Mouse (Mus musculus): Measurements from ENCODE around the gene Plcb4. TPM values are rescaled to one million over a fixed set of nuclear protein-coding genes. Genes with fewer than 3 reads are reported as not detected.

The Plcb4 gene
- polyA plus RNA-seq, 1 experiment: 20.3 TPM

DNA sequence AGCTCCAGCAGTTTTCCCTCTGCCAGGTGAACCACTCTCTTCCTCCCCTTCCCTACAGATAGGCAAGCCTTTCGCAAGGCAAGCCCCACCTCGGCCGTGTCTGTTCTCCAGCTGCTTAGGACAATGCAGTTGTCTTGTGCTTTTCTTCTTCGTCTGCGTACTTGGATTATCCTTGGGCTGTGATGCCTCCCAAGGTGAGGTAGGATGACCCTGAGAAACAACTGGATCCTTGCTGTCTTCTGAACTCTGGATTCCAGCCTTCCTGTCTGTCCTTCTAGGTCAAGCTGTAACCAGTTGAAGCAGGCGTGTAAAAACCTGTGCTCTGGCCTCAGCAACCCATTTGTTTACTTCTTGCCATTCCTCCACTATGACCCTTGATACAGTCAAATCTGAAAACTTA is 122.6 kb downstream of the Plcb4 start:
- DNase-seq: no peak
- WGBS: 60% methylated on average over 6 of the region's 6 CpGs
- TF ChIP-seq CTCF (IDR thresholded peaks at IDR 0.05; ENCODE audit: insufficient read depth, low read length) (no peak), POLR2A (IDR thresholded peaks at IDR 0.05; ENCODE audit: borderline replicate concordance, extremely low read depth, low read depth, low read length) (no peak)
- no peak overlapping the region for H3K4me3 ChIP-seq (replicated peaks; ENCODE audit: extremely low read depth, low read depth, low read length)
- H3K4me1 ChIP-seq (ENCODE audit: control insufficient read depth, insufficient read depth, low read length): peaks cover 6% of the 10 kb centered on the region

DNA sequence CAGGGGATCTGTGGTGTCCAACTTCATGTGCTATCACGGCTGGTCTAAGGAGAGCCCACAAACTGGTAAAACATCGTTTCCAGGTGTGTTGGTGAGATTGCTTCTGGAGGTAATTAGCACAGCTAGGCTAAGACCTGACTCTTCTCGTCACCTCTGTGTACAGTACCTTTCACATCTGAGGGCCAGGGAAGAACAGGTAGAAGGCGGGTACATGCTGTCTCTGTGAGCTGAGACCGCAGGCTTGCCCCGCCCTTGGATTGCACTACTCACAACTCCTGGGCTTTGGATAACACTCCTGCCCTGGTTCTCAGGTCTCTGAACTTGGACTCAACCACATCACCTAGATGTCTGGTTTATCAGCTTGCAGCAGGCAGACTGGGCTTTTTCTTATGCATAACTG is 128.6 kb downstream of the Plcb4 start:
- 94% methylated on average over 6 of the region's 6 CpGs for WGBS
- H3K4me1 ChIP-seq (ENCODE audit: control insufficient read depth, insufficient read depth, low read length): peaks cover 2% of the 10 kb centered on the region
- DNase-seq: no peak
- no peak overlapping the region for H3K4me3 ChIP-seq (replicated peaks; ENCODE audit: extremely low read depth, low read depth, low read length)
- TF ChIP-seq CTCF (IDR thresholded peaks at IDR 0.05; ENCODE audit: insufficient read depth, low read length) (no peak), POLR2A (IDR thresholded peaks at IDR 0.05; ENCODE audit: borderline replicate concordance, extremely low read depth, low read depth, low read length) (no peak)

DNA sequence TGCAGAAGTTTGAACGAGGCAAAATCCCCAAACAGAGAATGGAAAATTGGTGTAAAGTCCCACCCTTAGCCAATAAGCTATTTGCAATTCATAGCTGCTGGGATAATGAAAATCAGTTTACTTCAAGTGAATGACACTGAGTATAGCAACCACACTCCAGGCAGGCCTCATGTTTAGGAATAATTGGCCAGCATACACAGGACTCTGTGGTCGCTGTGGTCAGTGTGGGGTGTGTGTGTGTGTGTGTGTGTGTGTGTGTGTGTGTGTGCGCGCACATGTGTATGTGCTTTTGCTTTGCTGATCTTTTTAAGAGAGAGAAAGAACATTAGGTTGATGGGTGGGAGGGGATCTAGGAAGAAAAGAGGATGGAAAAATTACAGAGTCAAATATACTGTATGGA is 134.1 kb downstream of the Plcb4 start:
- no peak for TF ChIP-seq POLR2A (IDR thresholded peaks at IDR 0.05; ENCODE audit: borderline replicate concordance, extremely low read depth, low read depth, low read length)
- TF ChIP-seq CTCF (IDR thresholded peaks at IDR 0.05; ENCODE audit: insufficient read depth, low read length): no peak
- Histone ChIP-seq H3K4me1 (ENCODE audit: control insufficient read depth, insufficient read depth, low read length) (peaks cover 5% of the 10 kb centered on the region; the same call in 1 of the 2 replicates), H3K4me3 (replicated peaks; ENCODE audit: extremely low read depth, low read depth, low read length) (no peak overlapping the region)
- WGBS: 95% methylated on average over 4 of the region's 4 CpGs
- DNase-seq: no peak

DNA sequence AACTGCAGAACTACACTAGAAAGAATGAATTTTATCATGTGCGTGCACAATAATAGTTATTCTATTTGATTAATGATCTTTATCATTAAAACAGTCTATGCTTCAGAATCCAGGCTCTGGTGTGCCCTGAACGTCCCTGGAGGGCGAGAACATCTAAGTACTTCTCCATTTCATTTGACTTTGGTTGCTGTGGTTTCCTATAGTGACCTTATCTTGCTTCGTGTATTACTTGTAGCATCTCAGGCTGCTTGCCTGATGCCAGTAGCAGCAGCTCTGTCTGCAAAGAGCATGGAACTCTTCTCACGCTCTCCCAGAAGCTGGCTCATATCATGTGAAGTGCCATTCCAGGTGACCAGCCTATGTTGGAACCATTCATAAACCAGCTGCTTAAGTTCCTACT is 137.9 kb downstream of the Plcb4 start:
- Histone ChIP-seq H3K4me1 (ENCODE audit: control insufficient read depth, insufficient read depth, low read length) (peaks cover 5% of the 10 kb centered on the region; the same call in 1 of the 2 replicates), H3K4me3 (replicated peaks; ENCODE audit: extremely low read depth, low read depth, low read length) (no peak overlapping the region)
- TF ChIP-seq POLR2A (IDR thresholded peaks at IDR 0.05; ENCODE audit: borderline replicate concordance, extremely low read depth, low read depth, low read length) (no peak), CTCF (IDR thresholded peaks at IDR 0.05; ENCODE audit: insufficient read depth, low read length) (no peak)
- WGBS: 76% methylated on average over 5 of the region's 5 CpGs
- DNase-seq: no peak

DNA sequence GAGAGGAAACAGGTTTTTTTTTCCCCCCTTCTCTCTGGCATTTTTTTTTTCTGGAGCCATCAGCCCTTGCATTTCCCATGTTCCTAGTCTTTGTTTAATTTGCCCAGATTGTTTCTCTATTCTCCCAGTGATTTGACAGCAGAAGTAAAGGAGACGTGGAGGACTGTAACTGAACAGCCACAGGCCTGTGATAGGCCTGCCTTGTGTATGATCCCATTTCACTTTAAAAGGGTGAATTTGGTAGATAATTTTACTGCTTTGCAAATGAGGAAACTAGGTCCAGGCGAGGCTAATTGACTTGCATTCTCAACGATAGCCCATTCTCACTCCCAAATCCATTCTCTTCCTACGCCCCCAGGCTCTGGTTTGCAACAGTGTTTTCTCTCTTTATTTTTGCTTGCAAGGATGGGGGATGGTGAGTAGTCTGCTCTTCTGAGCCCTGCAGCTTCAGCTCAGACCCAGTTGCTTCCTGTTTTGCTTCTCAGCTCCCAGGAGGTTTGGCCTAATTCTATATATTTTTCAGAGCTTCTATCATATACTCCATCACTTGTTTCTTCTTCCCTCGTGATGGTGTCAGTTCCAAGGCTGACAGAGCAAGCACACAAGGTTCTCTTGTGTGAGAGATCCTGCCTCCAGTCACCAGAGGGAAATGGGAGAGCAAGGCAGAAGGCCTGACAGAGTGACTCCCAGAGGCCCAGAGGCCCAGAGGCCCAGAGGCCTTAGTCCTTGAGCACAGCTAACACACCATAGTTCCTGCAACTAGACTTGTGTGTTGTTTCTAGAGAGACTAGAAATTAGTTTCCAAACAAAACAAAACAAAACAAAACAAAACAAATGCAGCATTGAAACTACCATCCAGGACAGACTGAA is 139.1 kb downstream of the Plcb4 start:
- no peak for TF ChIP-seq POLR2A (IDR thresholded peaks at IDR 0.05; ENCODE audit: borderline replicate concordance, extremely low read depth, low read depth, low read length)
- Histone ChIP-seq H3K4me3 (replicated peaks; ENCODE audit: extremely low read depth, low read depth, low read length) (no peak overlapping the region), H3K4me1 (ENCODE audit: control insufficient read depth, insufficient read depth, low read length) (peaks cover 5% of the 10 kb centered on the region; the same call in 1 of the 2 replicates)
- 49% methylated on average over 5 of the region's 5 CpGs for WGBS
- DNase-seq: no peak

DNA sequence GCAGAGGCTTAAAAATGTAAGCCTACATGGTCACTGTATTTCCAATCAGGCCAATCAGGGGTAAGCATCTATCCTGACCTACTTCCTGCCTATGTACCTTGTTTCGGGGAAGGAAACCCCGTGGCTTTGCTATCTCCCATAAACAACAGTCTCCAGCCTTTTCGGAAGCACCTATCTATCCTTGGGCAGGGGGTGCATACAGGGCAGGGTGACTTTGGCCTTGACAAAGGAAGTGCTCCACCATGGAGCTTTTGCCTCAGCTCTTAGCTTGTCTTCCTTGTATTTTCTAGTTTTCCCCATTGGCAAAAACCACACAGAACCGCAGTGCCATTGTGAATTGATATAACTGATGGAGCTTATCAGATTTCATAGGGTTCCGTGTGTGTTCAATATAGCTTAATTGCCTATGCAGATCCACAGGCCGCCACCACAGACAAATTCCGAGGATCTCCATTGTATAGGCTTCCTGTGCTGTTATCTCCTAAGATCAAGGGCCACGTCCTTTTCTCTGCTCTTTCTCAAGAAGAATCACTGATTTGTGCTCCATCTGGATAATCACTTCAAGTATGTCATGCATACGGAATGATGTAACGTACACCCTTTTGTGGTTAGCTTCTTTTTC is 140.4 kb downstream of the Plcb4 start:
- DNase-seq: no peak
- 72% methylated on average over 10 of the region's 10 CpGs for WGBS
- TF ChIP-seq CTCF (IDR thresholded peaks at IDR 0.05; ENCODE audit: insufficient read depth, low read length) (no peak), POLR2A (IDR thresholded peaks at IDR 0.05; ENCODE audit: borderline replicate concordance, extremely low read depth, low read depth, low read length) (no peak)
- Histone ChIP-seq H3K4me3 (replicated peaks; ENCODE audit: extremely low read depth, low read depth, low read length) (no peak overlapping the region), H3K4me1 (ENCODE audit: control insufficient read depth, insufficient read depth, low read length) (peaks cover 5% of the 10 kb centered on the region; the same call in 1 of the 2 replicates)

DNA sequence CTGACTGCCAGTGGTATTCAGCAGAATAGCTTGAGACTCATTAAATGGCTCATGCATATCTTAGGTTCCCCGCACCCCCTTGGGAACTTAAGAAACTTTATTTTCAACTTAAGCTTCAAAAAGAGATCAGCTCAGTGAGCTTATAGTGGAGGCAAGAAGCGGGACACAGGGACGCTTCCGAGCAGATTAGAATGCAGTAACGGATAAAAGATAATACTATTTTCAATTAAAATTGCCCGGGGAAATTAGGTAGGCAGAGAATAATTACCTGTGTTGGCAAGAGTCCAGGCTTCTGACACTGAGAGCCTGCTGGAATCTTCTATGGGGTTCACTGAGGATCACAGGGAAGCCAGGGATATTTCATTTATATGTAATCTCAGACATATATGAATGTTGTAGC is 141.6 kb downstream of the Plcb4 start:
- no peak for DNase-seq
- 88% methylated on average over 6 of the region's 6 CpGs for WGBS
- Histone ChIP-seq H3K4me1 (ENCODE audit: control insufficient read depth, insufficient read depth, low read length) (peaks cover 5% of the 10 kb centered on the region; the same call in 1 of the 2 replicates), H3K4me3 (replicated peaks; ENCODE audit: extremely low read depth, low read depth, low read length) (no peak overlapping the region)
- TF ChIP-seq POLR2A (IDR thresholded peaks at IDR 0.05; ENCODE audit: borderline replicate concordance, extremely low read depth, low read depth, low read length): no peak
- no peak for TF ChIP-seq CTCF (IDR thresholded peaks at IDR 0.05; ENCODE audit: insufficient read depth, low read length)

DNA sequence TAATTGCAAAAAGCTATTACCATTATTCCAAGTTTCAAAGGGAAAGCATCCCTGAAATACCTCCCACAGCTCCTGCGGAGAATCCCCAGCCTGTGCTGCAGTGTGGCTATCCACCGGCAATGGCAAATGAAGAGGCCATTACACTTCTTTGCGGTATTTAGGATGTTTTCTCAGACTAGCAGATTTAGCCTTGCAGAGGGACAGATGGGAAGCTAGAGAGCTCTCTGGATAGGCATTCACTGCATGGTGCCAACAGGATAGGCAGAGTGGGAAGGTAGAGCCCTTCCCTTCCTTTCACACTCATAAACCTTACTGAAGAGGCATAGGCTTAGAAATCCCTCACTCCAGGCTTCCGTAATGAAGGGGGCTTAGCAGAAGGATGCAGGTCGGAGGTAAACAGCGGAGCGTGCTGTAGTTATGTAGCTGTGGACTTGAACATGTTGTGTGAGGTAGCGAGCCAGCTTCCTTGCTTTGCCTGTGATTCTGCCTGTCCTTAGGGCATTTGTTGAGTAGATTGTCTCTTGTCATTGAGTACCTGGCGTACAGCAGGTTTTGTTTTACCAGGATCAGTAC is 144.2 kb downstream of the Plcb4 start:
- TF ChIP-seq POLR2A (IDR thresholded peaks at IDR 0.05; ENCODE audit: borderline replicate concordance, extremely low read depth, low read depth, low read length): no peak
- no peak for TF ChIP-seq CTCF (IDR thresholded peaks at IDR 0.05; ENCODE audit: insufficient read depth, low read length)
- no peak for DNase-seq
- no peak overlapping the region for H3K4me3 ChIP-seq (replicated peaks; ENCODE audit: extremely low read depth, low read depth, low read length)
- H3K4me1 ChIP-seq (ENCODE audit: control insufficient read depth, insufficient read depth, low read length): no peaks in the 10 kb centered on the region; the same call in 1 of the 2 replicates
- WGBS: 92% methylated on average over 9 of the region's 9 CpGs

DNA sequence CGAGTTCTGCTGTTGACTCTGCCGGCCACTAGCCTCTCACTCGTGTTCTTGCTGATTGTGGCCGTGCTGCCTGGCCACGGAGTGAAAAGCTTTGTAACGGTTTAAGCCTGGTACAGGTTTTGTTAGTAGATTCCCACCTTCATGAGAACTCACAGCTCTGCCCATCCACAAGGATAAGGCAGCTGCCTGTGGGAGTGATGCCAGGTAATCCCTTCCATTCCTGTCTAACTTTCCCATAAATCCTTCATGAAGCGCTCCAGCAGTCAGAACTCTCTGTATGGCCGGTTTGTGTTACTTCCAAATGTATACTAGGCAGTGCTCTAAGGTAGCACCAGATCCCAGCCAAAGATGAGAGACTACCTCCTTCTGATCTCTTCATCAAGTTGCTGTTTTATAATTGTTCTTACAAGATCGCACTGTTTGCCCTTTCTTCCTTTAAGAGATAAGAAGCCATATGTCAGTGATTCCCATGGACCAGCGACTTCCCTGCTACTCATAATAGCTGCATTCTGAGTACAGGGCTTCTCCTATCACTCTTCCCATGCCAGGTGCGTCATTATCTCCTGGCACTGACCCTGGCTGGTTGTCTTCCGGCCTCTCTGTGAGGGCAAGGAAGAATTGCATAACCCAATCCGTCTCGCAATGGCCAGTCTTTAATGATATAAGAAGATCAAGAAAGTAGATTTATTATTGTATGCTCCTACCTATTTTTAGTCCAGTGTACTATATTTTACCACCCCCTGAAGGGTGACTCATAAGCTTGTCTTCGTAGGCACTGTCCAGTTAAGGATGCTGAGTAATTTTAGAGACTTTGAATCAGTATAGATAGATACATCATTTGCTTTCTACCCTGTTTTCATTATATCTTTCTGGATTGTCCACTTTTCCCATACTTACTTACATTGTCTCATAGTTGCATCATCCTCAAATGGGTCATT is 147.2 kb downstream of the Plcb4 start:
- DNase-seq: no peak
- no peak overlapping the region for H3K4me3 ChIP-seq (replicated peaks; ENCODE audit: extremely low read depth, low read depth, low read length)
- no peak for TF ChIP-seq CTCF (IDR thresholded peaks at IDR 0.05; ENCODE audit: insufficient read depth, low read length)
- no peak for TF ChIP-seq POLR2A (IDR thresholded peaks at IDR 0.05; ENCODE audit: borderline replicate concordance, extremely low read depth, low read depth, low read length)
- WGBS: 77% methylated on average over 15 of the region's 15 CpGs
- no peaks in the 10 kb centered on the region for H3K4me1 ChIP-seq (ENCODE audit: control insufficient read depth, insufficient read depth, low read length)
